In the genomic region with DNA sequence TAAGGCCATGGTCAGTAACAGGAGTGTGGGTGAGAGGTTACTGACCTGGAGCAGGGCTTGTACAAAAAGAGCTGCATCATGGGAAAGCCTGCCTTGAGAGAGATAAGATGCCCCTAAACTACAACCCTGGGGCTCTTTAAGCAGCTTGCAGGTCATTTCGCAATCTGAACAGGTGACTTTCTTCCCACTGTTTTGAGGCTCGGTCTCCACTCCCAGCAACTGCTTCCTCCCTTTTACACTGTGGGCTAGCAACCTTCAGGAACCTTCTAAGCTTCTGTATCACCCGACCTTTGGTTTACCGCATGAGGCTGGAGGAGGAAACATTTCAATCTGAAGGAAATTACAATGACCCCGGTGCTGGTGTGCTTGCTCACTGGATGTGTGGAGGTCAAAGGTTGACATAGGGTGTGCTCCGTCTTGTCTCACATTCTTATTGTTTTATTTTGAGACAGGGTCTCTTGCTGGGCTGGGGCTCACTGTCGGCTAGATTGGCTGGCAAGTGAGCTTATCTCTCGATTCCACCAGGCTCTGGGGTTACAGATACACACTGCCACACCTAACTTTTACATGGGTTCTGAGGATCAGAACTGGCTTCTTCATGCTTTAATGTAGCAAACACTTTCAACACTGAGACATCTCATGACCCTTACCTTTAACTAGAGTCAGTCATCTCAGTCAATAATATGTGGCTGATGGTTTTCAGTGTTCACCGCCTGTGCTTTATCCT, we compare ENCODE assay signal across 13 mouse cellular contexts.
DNase-seq lines count a peak whose midpoint lies in the region; ATAC-seq and TF ChIP-seq lines count a peak whose summit lies in the region.
"Had no signal": no experiment of that assay in that cellular context is flagged by ENCODE, and none has a peak within 500 bp of the region (broad histone marks: within the 10 kb centered on the region; RNA-seq: fewer than 3 reads in every experiment).

No protein-coding gene starts in this region.

- TF ChIP-seq CTCF in G1E (IDR thresholded peaks at IDR 0.05; ENCODE audit: low read depth, low read length) = no peak
- no peak for TF ChIP-seq CTCF in bone marrow, adult 2 months (IDR thresholded peaks at IDR 0.05; ENCODE audit: control insufficient read depth, insufficient read depth, low read length)

- no peak for TF ChIP-seq POLR2A in bone marrow, adult 2 months (IDR thresholded peaks at IDR 0.05; ENCODE audit: borderline replicate concordance, control insufficient read depth, low read depth, low read length)

- no peak overlapping the region for H3K4me2 ChIP-seq in midbrain, embryonic 15.5 days
- H3K4me2 ChIP-seq: hindbrain, embryonic 12.5 days had no signal

- H3K4me3 ChIP-seq in G1E (ENCODE audit: low read depth, low read length) = no peak overlapping the region; the same call in 1 of the 2 replicates
- H3K4me3 ChIP-seq in bone marrow, adult 2 months (replicated peaks; ENCODE audit: control insufficient read depth, low read depth, low read length) = no peak overlapping the region
- no peak overlapping the region for H3K4me3 ChIP-seq in midbrain, embryonic 15.5 days
- H3K4me3 ChIP-seq: hindbrain, embryonic 12.5 days had no signal

- H3K36me3 ChIP-seq in G1E (replicated peaks) = no peaks in the 10 kb centered on the region
- H3K36me3 ChIP-seq in midbrain, embryonic 15.5 days (replicated peaks) = no peaks in the 10 kb centered on the region
- H3K36me3 ChIP-seq: hindbrain, embryonic 12.5 days had no signal

- peak; percentile 40 for DNase-seq in G1E (ENCODE audit: low spot score)
- DNase-seq in large intestine, adult 2 months (ENCODE audit: low read depth, low spot score) = peak; percentile 72
- DNase-seq in adrenal gland, adult 18-20 months (ENCODE audit: low spot score in 2 of 2) = no peak
- DNase-seq in left cerebral cortex, adult 8-10 months (ENCODE audit: low spot score in 2 of 2) = no peak
- DNase-seq: adrenal gland, postnatal 10 days; cerebellum, postnatal 14 days; lung, postnatal 4 days; right cerebral cortex, adult 18-20 months had no signal

- H3K27ac ChIP-seq in bone marrow, adult 2 months (ENCODE audit: control insufficient read depth, insufficient read depth, low read depth, low read length, poor library complexity) = peak overlapping the region; percentile 81
- no peak overlapping the region for H3K27ac ChIP-seq in midbrain, embryonic 15.5 days
- H3K27ac ChIP-seq: hindbrain, embryonic 12.5 days; kidney, postnatal 0 days had no signal

- no peaks in the 10 kb centered on the region for H3K27me3 ChIP-seq in G1E (ENCODE audit: insufficient read depth, low read length)
- H3K27me3 ChIP-seq in midbrain, embryonic 15.5 days (replicated peaks) = no peaks in the 10 kb centered on the region
- H3K27me3 ChIP-seq: hindbrain, embryonic 12.5 days had no signal

- H3K9me3 ChIP-seq in G1E (replicated peaks) = no peaks in the 10 kb centered on the region
- H3K9me3 ChIP-seq in midbrain, embryonic 15.5 days = no peaks in the 10 kb centered on the region
- H3K9me3 ChIP-seq: hindbrain, embryonic 12.5 days had no signal

- no peak overlapping the region for H3K9ac ChIP-seq in midbrain, embryonic 15.5 days
- H3K9ac ChIP-seq: hindbrain, embryonic 12.5 days had no signal

- H3K4me1 ChIP-seq in G1E (ENCODE audit: insufficient read depth, low read depth, low read length) = peaks cover 38% of the 10 kb centered on the region
- H3K4me1 ChIP-seq in bone marrow, adult 2 months (ENCODE audit: control insufficient read depth, insufficient read depth, low read length) = peaks cover 6% of the 10 kb centered on the region; the same call in 1 of the 2 replicates
- H3K4me1 ChIP-seq in midbrain, embryonic 15.5 days = no peaks in the 10 kb centered on the region
- H3K4me1 ChIP-seq: hindbrain, embryonic 12.5 days had no signal

- WGBS in bone marrow, adult 2 months = 21% methylated on average over 9 of the region's 9 CpGs
- 31% methylated on average over 9 of the region's 9 CpGs for WGBS in large intestine, adult 2 months
- WGBS in midbrain, embryonic 15.5 days = 83% methylated on average over 9 of the region's 9 CpGs

- ATAC-seq in G1E (ENCODE audit: extremely low read depth, insufficient number of reproducible peaks, low FRiP score, poor library complexity, severe bottlenecking) = peak; percentile 87
- peak; percentile 38; the same call in 1 of the 2 replicates for ATAC-seq in monocyte, adult 5-6 weeks (replicated peaks; ENCODE audit: insufficient number of reproducible peaks, low FRiP score, low TSS enrichment, poor library complexity, severe bottlenecking)
- ATAC-seq in midbrain, embryonic 15.5 days (replicated peaks) = no peak

Comparison
In these comparisons a context has a peak if more than half of its experiments do, and no peak if none do; other contexts are left out.
1. DNase-seq: peak in G1E (single experiment) and large intestine, adult 2 months (single experiment); none in adrenal gland, adult 18-20 months (0 of 2) and left cerebral cortex, adult 8-10 months (0 of 2).